Mouse (Mus musculus) kidney, adult 2 months (tissue): ENCODE data around the gene Agl. TPM values are rescaled to one million over a fixed set of nuclear protein-coding genes. Genes with fewer than 3 reads are reported as not detected.

Source experiments
- DNase-seq: peaks from one replicate; pipeline ENCODE4 v3.0.0; 2021
- H3K27ac ChIP-seq: fragments of 200-500 bp; 2 replicates; pipeline ENCODE4 v1.5.1; 2012; ENCODE audit warnings: low read depth, low read length, control low read depth, inconsistent platforms; ENCODE audit not compliant: insufficient read depth
- H3K27me3 ChIP-seq: fragments of 200-500 bp; replicated peaks from 2 replicates; pipeline ENCODE4 v1.6.1; 2012; ENCODE audit warnings: mild to moderate bottlenecking, moderate library complexity, low read length, inconsistent platforms; ENCODE audit not compliant: control insufficient read depth, insufficient read depth
- H3K36me3 ChIP-seq: fragments of 200-500 bp; 2 replicates; pipeline ENCODE4 v1.6.1; 2012; ENCODE audit warnings: mild to moderate bottlenecking, moderate library complexity, low read length, inconsistent platforms; ENCODE audit not compliant: control insufficient read depth, insufficient read depth
- H3K4me1 ChIP-seq: fragments of 200-500 bp; 2 replicates; pipeline ENCODE4 v1.6.1; 2011; ENCODE audit warnings: low read length; ENCODE audit not compliant: control insufficient read depth, insufficient read depth
- H3K4me3 ChIP-seq: fragments of 200-500 bp; 2 replicates; pipeline ENCODE4 v1.5.1; 2011; ENCODE audit warnings: mild to moderate bottlenecking, low read depth, low read length, control low read depth; ENCODE audit not compliant: insufficient read depth
- CTCF ChIP-seq: fragments of 200-500 bp; conservative IDR thresholded peaks from 2 replicates; pipeline ENCODE4 v1.5.1; 2011; ENCODE audit warnings: low read depth, mild to moderate bottlenecking, control low read depth, low read length, moderate library complexity, mixed read lengths; ENCODE audit not compliant: insufficient read depth, insufficient read length
- POLR2A ChIP-seq: fragments of 200-500 bp; IDR thresholded peaks from one replicate; pipeline ENCODE4 v1.6.1; 2011; ENCODE audit warnings: low read depth, low read length, control low read depth
- WGBS: fragments of 180-500 bp; shearing (Covaris S2); methylation state at CpG from one replicate; pipeline ENCODE4 v1.1.7; 2018; 5-methylcytosine and 5-hydroxymethylcytosine counted together
- polyA plus RNA-seq: library from polyadenylated mRNA; depleted of rRNA; stranded (reverse); fragments of >200 nt; gene quantifications from 2 replicates; pipeline ENCODE4 v1.2.3, GENCODE M21; 2012

Agl gene
- polyA plus RNA-seq, 1 experiment = 13.6 TPM

DNA sequence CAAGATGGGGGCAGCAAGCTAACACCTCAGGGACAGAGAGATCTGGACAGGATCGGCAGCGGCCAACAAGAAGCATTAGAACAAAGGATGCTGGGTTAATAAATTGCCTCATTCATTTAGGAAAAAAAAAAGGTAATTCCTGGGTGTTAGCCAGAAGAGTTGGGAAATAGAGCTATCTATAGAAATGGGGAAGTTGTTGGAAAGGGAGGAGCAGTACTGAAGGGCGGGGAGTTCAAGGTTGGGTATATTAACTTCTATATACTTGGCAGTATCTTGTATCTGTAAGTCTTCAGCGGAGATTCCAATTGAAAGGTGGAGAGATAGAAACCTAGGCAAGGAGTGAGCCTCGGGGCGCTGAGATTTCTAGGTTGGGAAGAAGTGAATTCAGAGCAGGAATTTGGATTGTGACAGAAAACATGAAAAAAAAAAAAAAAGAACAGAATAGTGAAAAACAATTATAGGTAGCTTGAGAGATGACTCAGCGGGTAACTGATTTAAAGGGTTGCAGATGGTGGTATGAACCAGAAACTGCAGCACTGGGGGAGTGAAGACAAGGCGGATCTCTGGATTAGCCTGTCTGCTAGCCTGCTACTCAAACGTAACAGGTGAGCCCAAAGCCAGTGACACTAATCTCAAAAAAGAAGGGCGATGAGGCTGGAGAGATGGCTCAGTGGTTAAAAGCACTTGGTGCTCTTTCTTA, 37.1 kb upstream of the Agl start:
- TF ChIP-seq CTCF (no peak), POLR2A (no peak)
- H3K4me3 ChIP-seq = no peak overlapping the region
- no peak overlapping the region for H3K27ac ChIP-seq
- DNase-seq = no peak
- H3K4me1 ChIP-seq = no peaks in the 10 kb centered on the region
- no peaks in the 10 kb centered on the region for H3K36me3 ChIP-seq
- H3K27me3 ChIP-seq = no peaks in the 10 kb centered on the region
- 85% methylated on average over 10 of the region's 10 CpGs for WGBS

GRCm38 (mm10) chr3:116841311-116841710, 33.3 kb upstream of the Agl start:
- no peak overlapping the region for H3K27ac ChIP-seq
- no peak for TF ChIP-seq POLR2A
- no peak for DNase-seq
- no peaks in the 10 kb centered on the region for H3K4me1 ChIP-seq
- 76% methylated on average over 2 of the region's 2 CpGs for WGBS
- no peaks in the 10 kb centered on the region for H3K27me3 ChIP-seq
- H3K4me3 ChIP-seq = no peak overlapping the region
- H3K36me3 ChIP-seq = no peaks in the 10 kb centered on the region

- no peaks in the 10 kb centered on the region for H3K4me1 ChIP-seq
- 79% methylated on average over 23 of the region's 23 CpGs for WGBS
- TF ChIP-seq CTCF = no peak
- no peak for TF ChIP-seq POLR2A
- H3K36me3 ChIP-seq = no peaks in the 10 kb centered on the region
- no peak for DNase-seq
- H3K27ac ChIP-seq = no peak overlapping the region
- no peak overlapping the region for H3K4me3 ChIP-seq
- no peaks in the 10 kb centered on the region for H3K27me3 ChIP-seq
These were observed 28.9 kb upstream of the Agl start for GRCm38 (mm10) chr3:116836681-116837475.

DNA sequence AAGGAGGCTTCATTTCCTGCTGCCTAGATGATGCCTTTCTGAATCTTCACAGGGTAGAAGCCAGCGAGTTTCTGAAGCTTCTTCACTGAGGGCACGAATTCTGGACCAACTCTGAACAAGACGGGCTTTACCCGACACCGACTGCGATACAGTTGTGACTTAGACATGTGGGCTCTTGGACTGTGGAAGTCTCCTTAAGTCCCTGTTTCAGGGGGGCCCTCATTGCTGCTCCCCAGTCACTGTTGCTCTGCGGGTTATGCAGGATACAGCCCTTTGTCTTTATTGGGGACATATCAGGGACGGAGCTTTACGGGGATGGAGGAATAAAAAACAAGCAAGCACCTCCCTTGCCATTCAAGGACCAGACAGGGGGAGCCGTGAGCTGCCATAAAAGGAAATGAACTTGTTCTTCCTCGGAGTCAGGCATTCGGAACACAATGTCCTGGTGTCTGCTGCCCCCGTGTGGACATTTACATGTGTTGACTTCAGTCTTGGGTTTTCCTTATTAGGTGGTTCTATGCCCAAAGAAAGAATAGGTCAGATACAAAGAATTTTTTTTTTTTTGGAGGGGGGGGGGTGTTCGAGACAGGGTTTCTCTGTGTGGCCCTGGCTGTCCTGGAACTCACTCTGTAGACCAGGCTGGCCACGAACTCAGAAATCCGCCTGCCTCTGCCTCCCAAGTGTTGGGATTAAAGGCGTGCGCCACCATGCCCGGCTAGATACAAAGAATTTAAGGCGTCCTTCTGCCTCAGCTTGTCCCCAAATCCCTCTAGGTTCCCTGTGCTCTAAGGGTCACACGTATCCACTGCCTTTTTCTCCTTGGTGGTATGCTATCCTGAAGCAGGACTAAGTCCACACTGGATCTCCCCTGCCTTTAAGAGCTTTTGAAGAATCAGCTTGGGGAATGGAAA, 28.1 kb upstream of the Agl start:
- Histone ChIP-seq H3K27me3 (no peaks in the 10 kb centered on the region), H3K4me3 (peak overlapping the region; percentile 22), H3K36me3 (no peaks in the 10 kb centered on the region), H3K27ac (no peak overlapping the region), H3K4me1 (no peaks in the 10 kb centered on the region)
- peak; percentile 91 for DNase-seq
- TF ChIP-seq POLR2A (no peak), CTCF (peak; percentile 95)
- 22% methylated on average over 21 of the region's 21 CpGs for WGBS

DNA sequence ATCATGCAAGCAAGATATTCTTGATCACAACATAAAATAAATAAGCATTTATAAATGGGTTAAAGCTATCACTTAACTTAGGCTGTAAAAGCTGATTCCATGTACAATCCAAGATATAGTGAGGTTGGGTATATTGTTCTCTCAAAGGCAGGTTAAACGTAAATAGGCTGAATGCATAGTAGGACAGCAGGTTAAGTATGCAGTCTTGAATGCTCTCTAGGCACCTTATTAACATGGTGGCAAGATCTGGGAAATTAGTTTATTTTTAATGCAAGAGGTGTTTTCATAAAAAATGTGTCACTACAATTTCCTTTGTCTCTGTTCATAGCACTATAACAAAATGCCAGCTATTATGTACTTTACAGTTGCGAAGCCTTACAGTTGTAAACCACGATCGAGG, 27.4 kb upstream of the Agl start:
- 47% methylated on average over 4 of the region's 4 CpGs for WGBS
- no peak for DNase-seq
- Histone ChIP-seq H3K27ac (no peak overlapping the region), H3K4me1 (no peaks in the 10 kb centered on the region), H3K4me3 (no peak overlapping the region), H3K27me3 (no peaks in the 10 kb centered on the region), H3K36me3 (no peaks in the 10 kb centered on the region)
- TF ChIP-seq CTCF (no peak), POLR2A (no peak)

GRCm38 (mm10) chr3:116834241-116834640, 26.3 kb upstream of the Agl start:
- no peak for DNase-seq
- Histone ChIP-seq H3K4me3 (no peak overlapping the region), H3K27me3 (no peaks in the 10 kb centered on the region), H3K36me3 (no peaks in the 10 kb centered on the region), H3K27ac (no peak overlapping the region), H3K4me1 (no peaks in the 10 kb centered on the region)
- 90% methylated on average over 6 of the region's 6 CpGs for WGBS
- TF ChIP-seq POLR2A (no peak), CTCF (no peak)
